ENCODE assay signal across 12 mouse cellular contexts in genomic region chr11:37478970-37479482, GRCm38 (mm10).
"Had no signal": no experiment of that assay in that cellular context is flagged by ENCODE, and none has a peak within 500 bp of the region (broad histone marks: within the 10 kb centered on the region; RNA-seq: fewer than 3 reads in every experiment).

No protein-coding gene starts in this region.

- DNase-seq: lung, adult 18-20 months; lung, embryonic 14.5 days; lung, postnatal 10 days; lung, postnatal 4 days; midbrain, embryonic 14.5 days; retina, postnatal 1 day; right cerebral cortex, postnatal 14 days; right cerebral cortex, postnatal 4 days; spleen, adult 18-20 months; thymus, adult 2 months; thymus, postnatal 25 days; thymus, postnatal 4 days had no signal
